Mouse (Mus musculus) ES-E14 (cell line): ENCODE data around the gene Pcsk5.

ENCODE experiments used
- CHD2 ChIP-seq: IDR thresholded peaks from 2 replicates; pipeline ENCODE4 v1.6.1; 2014; ENCODE audit warnings: mild to moderate bottlenecking, low read depth, low read length, inconsistent platforms
- MAFK ChIP-seq: IDR thresholded peaks from 2 replicates; pipeline ENCODE4 v1.6.1; 2014; ENCODE audit warnings: mild to moderate bottlenecking, low read depth, low read length, inconsistent platforms; ENCODE audit not compliant: insufficient read depth
- ZNF384 ChIP-seq: IDR thresholded peaks from 2 replicates; pipeline ENCODE4 v1.6.1; 2012; ENCODE audit warnings: low read depth, low read length, inconsistent platforms

- TF ChIP-seq MAFK, result no peak
- TF ChIP-seq ZNF384, result no peak
- TF ChIP-seq CHD2, result no peak
Measured at GRCm38 (mm10) chr19:17558764-17559163, 278.7 kb downstream of the Pcsk5 start.
